Mouse (Mus musculus) T-helper 1 cell (primary cell): ENCODE data around the gene Cul7.

Source experiments
- in situ Hi-C: fragments of 300-600 bp; cut with MboI, MseI; formaldehyde crosslinking; loops from one replicate; pipeline ENCODE4 v1.15.1; 2025; ENCODE audit warnings: high pct_unique_total_duplicates

Gene Cul7

DNA sequence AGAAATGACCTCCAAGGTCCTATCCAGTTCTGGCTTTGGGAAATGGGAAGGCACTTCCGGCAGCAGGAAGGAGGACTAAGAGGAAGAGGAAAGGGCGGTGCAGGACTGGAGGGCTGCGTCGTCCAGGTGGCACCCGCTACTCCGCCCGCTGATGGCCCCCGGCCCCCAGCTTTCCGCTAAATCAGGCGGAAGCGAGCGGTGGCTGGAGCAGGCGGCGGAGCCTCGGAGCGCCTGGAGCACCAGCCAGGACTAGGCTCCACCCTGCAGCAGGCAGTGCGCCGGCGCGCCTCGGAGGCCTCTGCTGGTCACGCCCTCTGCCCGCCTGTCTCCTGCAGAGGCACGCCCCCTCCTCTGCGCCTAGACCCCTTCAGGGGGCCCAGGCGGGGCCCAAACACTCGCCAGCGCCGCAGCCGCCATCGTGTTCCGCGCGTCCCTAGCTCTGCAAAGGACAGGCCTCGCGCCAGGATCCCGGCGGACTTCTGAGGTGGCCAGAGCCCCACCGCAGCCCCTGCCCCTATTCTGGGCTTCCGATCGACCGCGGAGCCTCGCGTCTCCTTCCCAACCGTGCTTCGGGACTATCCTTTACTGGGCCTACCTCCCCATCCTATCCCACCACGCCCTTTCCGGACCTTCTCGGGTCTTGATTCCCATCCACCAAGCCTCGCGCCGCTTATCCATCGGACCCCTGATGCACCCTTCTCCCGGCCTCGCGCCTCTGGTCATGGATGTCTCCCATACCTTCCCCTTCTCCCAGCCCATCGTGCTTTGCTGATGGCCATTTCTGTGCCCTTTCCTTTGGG lies at the start of gene Cul7:
TSS of gene Cul7 (plus strand) at position 106 of the 800 bp plus-strand sequence.
- in situ Hi-C loops, result no loop called here

GRCm38 (mm10) chr17:46600569-46600968 lies 49.6 kb upstream of the Cul7 start:
- in situ Hi-C loops, result no loop called here

DNA sequence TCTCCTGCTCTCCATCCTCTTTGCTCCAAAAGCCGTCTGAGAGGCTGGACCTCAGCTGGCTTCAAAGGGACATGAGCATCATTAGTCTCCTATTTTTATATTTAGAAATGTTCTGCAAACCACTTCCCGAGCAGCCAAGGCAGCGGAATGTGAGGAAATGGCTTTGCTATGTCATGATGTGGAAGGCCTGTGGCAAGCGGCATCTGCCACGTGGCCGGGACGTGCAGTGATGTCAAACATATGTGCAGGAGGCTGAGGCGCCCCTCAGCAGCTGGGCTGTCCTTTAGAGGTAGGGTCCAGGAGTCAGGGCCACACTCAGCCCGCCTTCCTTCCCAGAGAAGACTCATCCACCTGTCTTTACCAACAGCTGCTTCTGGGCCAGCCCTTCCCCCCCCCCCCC lies 47.9 kb upstream of the Cul7 start:
- in situ Hi-C loops, result no loop called here

DNA sequence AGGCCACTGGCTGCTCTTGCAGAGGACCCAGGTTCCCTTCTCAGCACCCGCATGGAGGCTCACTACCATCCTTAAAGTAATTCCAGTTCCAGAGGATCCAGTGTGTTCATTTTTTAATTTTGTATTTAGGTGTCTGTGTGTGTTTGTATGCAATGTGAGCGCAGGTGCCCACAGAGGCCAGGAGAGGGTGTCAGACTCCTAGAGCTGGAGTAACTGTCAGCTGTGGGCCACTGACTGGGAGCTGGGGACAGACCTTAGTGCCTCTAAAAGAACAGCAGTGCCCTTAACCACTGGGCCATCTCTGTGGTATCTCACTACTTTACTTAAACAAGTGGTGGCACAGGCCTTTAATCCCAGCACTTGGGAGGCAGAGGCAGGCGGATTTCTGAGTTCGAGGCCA lies 46.9 kb upstream of the Cul7 start:
- in situ Hi-C loops, result no loop called here

GRCm38 (mm10) chr17:46605126-46605525 lies 45.0 kb upstream of the Cul7 start:
- in situ Hi-C loops, result no loop called here

- in situ Hi-C loops, result no loop called here
Measured at GRCm38 (mm10) chr17:46605987-46606386, 44.1 kb upstream of the Cul7 start.

DNA sequence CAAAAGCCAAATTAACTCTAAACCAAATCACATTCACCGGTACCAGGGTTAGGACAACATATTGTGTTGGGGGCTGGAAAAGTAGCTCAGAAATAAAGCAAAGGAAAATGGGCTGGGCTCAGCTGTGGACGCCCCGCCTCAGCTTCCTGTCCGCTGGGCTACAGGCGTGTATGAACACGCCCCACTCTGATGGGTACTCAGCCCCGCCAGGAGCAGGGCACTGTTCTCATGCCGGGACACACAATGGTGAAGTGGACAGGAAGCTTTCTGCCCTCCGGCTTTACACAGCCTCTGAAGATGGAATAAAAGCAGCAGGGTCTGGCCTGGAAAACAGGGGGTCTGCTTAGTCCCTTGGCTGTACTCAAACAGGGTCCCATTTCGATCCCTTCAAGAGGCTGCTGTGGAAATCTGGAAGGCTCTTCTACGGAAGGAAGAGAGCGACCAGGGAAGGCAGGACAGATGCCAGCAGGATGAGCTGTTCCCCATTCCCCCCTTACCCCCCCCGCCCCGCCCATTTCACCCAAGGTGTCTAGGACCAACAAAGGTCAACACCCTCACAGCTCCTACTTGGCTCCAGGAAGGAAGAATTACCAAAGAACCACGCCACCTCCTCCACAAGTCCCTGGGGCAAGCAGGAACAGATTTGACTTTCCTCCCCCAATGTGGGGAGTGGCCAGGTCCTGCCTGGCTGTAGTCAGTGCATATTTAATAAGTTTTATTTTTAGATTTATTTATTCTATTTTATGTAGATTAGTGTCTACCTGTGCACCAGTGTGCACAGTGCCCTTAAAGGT lies 40.2 kb upstream of the Cul7 start:
- in situ Hi-C loops, result no loop called here

DNA sequence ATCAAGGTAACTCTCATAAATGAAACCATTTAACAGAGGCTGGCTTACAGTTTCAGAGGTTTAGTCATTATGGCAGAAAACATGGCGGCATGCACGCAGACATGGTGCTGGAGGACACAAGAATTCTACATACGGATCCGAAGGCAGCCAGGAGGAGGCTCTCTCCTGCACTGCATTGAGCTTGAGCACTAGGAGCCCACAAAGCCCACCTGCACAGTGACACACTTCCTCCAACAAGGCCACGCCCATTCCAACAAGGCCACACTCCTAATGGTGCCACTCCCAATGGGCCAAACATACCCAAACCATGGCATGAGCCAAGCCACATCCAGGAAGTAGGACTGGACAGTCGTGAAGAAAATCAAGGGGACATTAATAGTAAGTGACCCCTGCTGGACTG lies 38.8 kb upstream of the Cul7 start:
- in situ Hi-C loops, result no loop called here

DNA sequence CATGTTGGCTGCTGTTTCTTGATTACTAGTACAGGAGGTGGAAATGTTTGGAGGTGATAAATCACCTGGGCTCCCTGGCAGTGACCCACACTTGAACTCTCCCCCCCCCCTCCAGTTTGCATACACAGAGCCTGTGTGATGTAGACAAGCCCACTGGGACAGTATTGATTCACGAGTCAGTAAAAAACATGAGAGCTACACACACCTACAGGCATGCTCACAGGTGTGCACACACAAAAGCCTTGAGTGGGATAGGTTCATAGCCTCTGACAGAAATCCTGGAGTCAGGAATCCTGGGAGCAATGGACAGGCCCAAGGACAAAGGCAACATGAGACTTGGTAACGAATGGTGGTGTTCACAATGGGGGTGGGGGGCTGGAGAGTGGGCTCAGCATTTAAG lies 37.9 kb upstream of the Cul7 start:
- in situ Hi-C loops, result no loop called here

- in situ Hi-C loops, result no loop called here
Measured at GRCm38 (mm10) chr17:46612820-46613219, 37.3 kb upstream of the Cul7 start.

- in situ Hi-C loops, result no loop called here
Measured at GRCm38 (mm10) chr17:46613229-46613628, 36.9 kb upstream of the Cul7 start.

DNA sequence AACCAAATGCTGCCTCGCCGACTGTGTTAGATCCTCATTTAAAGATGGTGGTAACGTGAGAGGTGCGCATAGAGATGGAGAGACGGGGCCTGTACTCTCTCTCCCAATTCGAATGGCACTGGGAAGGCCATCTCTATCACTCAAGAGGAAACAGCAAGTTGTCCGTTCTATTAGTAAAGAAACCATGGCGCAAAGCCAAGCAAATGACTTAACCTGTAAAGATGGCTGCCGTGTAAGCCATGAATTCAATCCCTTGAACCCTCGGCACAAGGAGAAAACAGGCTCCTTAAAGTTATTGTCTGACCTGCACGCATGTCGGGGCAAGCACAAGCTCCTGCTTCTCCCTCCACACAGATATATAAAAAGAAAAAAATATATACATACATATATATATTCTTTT lies 32.3 kb upstream of the Cul7 start:
- in situ Hi-C loops, result no loop called here

DNA sequence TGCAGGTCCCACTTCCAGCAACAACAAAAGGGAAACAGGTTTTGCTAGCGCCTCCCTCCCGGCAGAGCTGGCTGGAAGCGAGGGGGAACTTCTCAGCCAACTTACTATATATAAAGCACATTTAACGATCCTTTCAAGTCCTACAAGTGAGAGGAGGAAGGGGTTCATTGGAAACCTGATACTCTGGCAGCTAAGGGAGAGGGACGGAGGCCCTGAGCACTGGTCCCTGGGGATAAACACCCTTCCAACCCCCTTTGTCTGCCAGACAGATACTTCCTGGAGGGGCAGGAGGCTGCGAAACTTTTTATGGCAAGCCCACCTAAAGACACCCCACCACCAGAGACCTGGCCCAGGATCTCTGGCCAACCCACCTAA lies 31.8 kb upstream of the Cul7 start:
- in situ Hi-C loops, result no loop called here

DNA sequence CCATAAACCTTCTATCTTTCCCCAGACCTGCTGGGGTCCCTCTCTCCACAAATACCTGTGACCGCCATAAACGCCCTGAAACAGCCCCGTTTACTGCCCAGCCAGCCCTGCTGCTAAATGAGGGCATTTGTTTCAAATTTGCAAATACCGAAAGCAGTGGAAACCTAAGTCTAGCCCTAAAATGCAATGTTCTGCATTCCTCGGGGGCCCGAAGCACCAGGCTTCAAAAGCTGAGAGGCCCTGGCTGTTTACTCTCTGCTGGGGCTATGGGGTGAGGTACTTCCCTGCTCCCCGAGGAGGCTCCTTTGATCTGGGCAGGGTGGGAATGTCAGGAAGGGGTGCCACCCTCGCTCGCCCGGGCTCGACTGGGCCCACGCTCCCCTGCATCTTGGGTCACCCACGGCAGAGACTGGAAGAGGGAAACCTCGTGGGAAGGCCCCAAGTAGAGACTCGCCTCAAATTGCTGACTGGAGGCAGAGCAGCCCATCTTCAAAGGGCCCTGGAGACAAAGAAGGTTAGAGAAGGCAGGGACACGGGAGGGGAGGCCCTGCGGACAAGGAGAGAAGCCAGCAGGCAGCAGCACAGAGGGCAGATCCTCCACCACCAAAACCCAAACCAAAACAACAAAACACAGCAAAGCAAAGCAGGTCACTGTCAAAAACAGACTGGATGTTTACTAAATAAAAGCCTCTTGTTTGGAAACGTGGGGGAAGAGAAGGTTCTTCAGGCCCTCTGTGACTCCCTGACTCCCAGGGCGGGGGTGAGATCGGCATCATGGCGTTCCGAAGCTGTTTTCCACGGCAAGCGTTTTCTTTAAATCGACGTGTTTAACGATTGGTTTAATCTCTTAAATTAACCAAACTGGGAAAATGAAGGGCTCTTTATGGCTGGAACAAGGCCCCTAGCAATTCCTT lies 31.1 kb upstream of the Cul7 start:
- in situ Hi-C loops, result no loop called here

GRCm38 (mm10) chr17:46619683-46620357 lies 30.3 kb upstream of the Cul7 start:
- in situ Hi-C loops, result no loop called here

- in situ Hi-C loops, result no loop called here
Measured at GRCm38 (mm10) chr17:46621324-46621723, 28.8 kb upstream of the Cul7 start.

- in situ Hi-C loops, result no loop called here
Measured at GRCm38 (mm10) chr17:46622269-46622668, 27.9 kb upstream of the Cul7 start.

DNA sequence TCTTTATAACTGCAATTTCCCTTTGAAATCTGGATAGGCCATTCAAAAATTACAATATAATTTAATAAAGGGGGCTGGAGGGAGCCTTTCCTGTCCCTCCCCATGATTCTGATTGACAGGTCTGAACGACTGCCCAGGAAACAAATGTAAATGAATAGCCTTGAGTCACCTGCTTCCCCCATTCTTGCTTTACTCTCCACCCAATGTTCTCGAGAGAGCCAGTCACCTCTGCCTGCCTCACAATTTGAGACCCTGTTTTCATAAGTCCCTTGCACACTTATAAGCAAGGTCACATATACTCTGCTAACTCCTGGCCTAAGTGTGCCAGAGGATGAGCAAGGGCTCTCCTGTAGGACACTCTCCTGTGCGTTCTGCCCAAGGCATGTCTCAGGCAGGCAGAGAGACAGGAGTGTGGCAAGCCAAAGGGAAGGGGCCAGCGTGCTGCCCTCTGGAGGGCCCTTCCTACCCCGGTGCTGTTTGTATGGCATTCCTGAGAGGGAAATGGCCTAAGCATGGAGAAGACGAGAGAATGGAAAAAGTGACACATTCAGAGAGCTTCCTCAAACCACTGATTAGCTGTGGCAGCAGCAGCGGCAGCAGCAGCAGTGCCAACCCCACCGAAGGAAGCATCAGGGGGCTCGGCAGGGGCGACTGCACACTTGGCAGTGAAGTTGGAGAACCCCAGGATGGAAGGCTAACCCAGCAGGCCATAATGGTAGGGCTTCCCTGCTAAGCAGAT lies 26.1 kb upstream of the Cul7 start:
- in situ Hi-C loops, result no loop called here

GRCm38 (mm10) chr17:46624598-46624997 lies 25.5 kb upstream of the Cul7 start:
- in situ Hi-C loops, result no loop called here

DNA sequence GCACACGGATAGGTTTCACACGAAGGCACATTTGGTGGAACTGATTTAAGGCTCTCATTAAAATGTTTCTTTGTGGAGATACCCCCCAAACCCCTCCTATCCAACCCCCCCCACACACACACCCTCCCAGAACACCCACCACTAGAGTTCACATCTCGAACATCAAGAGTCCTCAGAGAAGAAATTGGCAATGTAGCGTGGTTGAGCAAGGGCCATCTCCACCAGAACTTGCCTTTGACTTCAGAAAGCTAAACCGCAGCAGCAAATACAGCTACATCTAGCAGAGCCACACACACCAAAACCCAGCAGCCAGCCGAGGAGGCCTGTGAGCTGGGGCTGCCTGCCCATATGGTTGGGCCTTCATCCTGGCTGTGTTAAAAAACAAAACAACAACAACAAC lies 22.7 kb upstream of the Cul7 start:
- in situ Hi-C loops, result no loop called here

DNA sequence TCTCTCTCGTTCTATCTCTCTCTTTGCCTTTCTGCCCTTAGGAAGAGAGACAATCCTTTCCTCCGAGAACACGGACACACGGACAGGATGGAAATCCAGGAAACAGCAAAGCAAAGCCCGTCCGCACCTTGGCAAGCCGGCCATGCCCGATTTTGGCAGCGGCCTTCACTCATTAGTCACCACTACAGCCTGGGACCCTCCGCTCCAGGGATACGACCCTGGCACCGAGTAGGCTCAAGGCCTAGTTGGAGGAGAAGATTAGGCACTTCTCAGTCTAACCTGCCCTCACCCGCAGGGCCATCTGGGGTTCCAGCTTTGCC lies 21.7 kb upstream of the Cul7 start:
- in situ Hi-C loops, result no loop called here
